Mouse (Mus musculus) bone marrow macrophage, adult 2 months (primary cell): ENCODE measurements around the gene Lima1. TPM values are rescaled to one million over a fixed set of nuclear protein-coding genes. Genes with fewer than 3 reads are reported as not detected.

Source experiments
- H3K27ac ChIP-seq: 2 replicates; pipeline ENCODE4 v1.5.1; 2012; ENCODE audit warnings: low read depth, low read length; ENCODE audit not compliant: insufficient read depth
- H3K4me1 ChIP-seq: 2 replicates; pipeline ENCODE4 v1.6.1; 2012; ENCODE audit warnings: low read length; ENCODE audit not compliant: control insufficient read depth, insufficient read depth
- H3K4me3 ChIP-seq: 2 replicates; pipeline ENCODE4 v1.5.1; 2012; ENCODE audit warnings: mild to moderate bottlenecking, low read length, moderate library complexity; ENCODE audit not compliant: insufficient read depth
- CTCF ChIP-seq: IDR thresholded peaks from 2 replicates; pipeline ENCODE4 v1.5.1; 2012; ENCODE audit warnings: low read depth, mild to moderate bottlenecking, low read length, moderate library complexity
- POLR2A ChIP-seq: IDR thresholded peaks from 2 replicates; pipeline ENCODE4 v1.6.1; 2012; ENCODE audit warnings: mild to moderate bottlenecking, low read depth, low read length, borderline replicate concordance
- polyA plus RNA-seq: library from polyadenylated mRNA; stranded (reverse); fragments of >200 nt; gene quantifications from 2 replicates; pipeline ENCODE4 v1.2.4, GENCODE M21; 2012; ENCODE audit not compliant: missing spikeins, insufficient read depth, insufficient read length

The Lima1 gene
- polyA plus RNA-seq, 1 experiment = 49.3 TPM

DNA sequence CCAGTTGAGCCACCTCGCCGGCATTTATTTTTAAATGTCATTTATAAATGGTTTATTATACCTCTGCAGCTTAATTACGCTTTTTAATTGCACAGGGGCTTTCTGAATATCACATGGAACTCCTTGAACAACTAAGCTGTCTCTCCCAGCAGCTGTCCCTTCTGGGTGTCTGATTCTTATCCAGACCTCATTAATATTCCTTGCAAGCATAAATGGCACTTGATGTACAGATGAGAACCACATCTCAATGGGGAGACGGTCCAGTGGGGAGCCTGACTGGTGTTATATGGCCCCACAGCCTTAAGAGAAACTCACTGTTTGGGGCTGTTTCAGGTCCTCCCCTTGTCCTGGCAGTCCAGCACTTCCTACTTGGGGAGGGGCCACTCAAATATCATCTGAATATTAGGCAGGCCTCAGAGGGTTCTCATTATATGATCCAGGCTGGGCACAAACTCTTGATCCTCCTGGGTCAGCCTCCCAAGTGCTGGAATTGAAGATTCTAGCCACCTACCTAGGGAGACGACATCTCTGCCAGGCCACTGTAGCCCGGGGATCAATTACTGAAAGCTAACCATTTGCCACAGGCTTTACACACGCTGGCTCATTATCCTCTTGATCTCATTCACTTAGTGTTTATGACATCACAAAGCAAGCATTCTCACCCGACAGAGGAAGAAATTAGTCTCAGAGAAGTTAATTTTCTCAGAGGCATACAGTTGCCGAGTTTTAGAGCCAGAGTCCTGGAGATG is 15.4 kb downstream of the Lima1 start:
- TF ChIP-seq CTCF (no peak), POLR2A (no peak)
- H3K4me1 ChIP-seq = no peaks in the 10 kb centered on the region
- H3K4me3 ChIP-seq = no peak overlapping the region
- H3K27ac ChIP-seq = no peak overlapping the region

DNA sequence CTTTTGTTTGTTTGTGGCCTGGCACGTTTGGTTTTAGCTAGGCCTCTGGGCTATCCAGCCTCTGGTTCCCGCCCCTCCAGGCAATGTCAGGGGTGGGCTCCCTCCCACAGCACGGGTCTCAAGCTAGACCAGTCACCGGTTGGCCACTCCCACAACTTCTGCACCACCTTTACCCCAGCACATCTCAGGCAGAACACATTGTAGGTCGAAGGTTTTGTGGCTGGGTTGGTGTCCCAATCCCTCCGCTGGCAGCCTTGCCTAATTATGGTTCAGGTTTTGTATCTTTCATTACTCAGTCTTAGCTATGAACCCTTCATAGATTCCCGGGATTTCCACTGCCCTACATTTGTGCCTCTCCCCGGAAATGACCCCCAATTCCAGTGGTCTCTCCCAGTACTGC is 17.8 kb downstream of the Lima1 start:
- Histone ChIP-seq H3K4me1 (no peaks in the 10 kb centered on the region), H3K27ac (no peak overlapping the region), H3K4me3 (no peak overlapping the region)
- TF ChIP-seq POLR2A (no peak), CTCF (no peak)

DNA sequence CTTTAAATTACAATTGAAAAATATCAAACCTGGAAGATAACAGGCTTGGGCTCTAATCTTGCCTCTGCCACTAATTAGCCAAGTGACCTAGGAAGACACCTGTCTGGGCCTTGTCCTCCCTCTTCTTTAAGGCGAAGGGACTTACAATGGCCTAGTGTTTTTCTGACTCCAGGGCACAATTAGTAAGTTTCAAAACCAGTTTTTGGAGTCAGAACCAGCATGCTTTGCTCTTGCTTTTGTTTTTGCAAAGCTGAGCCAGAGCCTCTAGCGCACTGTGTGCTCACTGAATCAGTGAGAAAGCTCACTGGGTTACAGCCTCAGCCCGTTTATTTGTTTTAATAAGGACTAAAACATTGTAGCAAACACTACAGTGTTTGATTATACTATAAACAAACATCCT is 20.1 kb downstream of the Lima1 start:
- Histone ChIP-seq H3K4me3 (no peak overlapping the region), H3K27ac (no peak overlapping the region), H3K4me1 (no peaks in the 10 kb centered on the region)
- TF ChIP-seq CTCF = no peak
- no peak for TF ChIP-seq POLR2A

DNA sequence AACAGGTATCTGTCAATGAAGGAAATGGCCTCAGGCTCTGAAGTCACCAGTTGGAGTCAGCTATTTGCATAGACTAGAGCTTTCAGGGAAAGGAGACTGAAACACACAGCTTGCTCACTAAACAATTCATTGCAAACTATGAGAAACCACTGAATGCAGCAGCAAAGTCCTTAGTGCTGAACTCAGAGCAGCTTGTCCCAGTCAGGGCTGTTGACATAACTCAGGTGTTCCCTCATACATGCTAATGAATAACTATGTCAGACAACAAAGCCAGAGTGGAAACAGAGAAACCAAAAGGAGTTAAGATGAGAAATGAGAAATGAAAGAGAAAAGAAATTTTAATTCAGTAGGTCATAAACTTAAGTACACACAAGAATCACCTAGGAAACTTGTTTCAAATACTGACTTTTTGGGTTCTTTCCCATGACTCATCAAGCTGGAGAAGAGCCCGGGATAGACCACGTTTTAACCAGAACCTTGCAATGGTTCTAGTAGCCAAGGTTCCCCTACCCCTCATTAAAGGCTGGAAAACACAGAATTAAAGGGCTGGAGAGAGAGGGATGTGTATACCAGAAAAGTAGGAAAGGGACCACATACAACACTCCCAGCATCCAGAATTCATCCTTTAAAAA is 22.5 kb downstream of the Lima1 start:
- Histone ChIP-seq H3K27ac (no peak overlapping the region), H3K4me3 (no peak overlapping the region), H3K4me1 (peaks cover 6% of the 10 kb centered on the region)
- no peak for TF ChIP-seq CTCF
- no peak for TF ChIP-seq POLR2A

DNA sequence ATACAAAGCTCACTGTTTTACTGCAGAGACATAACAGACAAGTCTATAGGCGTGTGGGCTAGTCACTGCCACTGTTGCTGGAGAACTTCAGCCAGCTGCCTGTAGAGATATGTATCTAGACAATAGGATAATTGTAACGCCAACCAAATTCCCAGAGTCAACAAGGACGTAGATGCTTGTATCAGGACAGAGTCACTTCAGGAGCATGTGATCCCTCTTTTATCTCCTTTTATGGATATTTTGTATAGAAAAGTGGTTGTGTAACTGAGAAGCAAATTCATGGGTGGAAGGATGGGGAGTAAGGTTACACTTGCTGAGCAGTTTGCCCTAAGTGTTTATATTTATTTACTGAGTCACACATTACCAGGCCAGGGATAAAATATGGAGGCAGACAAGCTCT is 25.0 kb downstream of the Lima1 start:
- no peak overlapping the region for H3K27ac ChIP-seq
- TF ChIP-seq POLR2A (no peak), CTCF (no peak)

DNA sequence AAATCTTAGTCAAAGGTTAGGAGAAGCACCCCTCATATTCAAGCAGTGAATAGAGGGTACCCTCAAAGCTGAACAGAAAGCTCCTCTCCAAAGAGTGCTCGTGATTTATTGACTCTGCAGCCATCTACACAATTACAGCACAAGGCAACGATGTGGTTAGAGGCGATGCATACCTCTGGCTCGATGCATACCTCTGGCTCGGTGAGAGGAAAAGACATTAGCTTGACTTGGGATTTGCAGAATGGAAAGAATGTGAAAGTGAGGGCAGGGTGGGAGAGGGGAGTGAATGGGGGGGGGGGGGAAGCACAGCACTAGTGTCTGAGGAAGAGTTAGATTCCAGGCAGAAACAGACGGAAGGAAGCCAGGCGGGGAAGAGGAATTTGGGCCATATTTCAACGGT is 27.3 kb downstream of the Lima1 start:
- no peak overlapping the region for H3K27ac ChIP-seq
- TF ChIP-seq POLR2A (no peak), CTCF (no peak)
- no peak overlapping the region for H3K4me3 ChIP-seq
- peaks cover 28% of the 10 kb centered on the region for H3K4me1 ChIP-seq

More for the DNA sequence above, 25.0 kb downstream of the Lima1 start:
- Histone ChIP-seq H3K4me3 (no peak overlapping the region), H3K4me1 (peaks cover 26% of the 10 kb centered on the region)

DNA sequence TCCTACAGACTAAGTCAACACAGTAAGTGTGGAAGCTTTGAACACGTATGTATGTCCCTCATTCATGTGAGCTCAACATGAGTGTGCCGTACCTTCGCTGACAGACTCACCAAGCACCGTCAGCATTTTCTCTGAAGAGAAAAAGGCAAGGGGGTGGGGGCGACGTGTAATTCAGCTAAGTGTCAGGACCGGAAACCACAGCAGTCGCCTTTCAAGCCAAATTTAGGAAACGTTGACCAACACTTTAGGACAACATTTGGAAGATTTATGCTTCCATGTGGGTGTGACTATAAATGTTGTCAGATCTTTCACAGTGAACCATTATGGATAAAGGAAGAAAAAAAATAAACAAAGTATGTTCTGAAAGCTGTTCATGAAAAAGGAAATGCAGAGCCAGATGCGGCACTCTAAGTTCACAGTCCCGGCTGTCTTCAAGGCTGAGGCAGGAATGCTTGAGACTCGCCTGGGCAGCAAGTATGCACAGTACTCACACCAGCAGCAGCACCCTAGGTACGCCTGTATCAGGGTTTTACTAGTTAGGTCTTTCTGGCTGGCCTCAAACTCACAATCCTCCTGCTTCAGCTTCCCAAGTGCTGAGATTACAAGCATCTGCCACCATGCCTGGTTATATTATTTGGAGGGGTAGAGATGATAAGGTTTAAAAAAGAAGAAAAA is 27.9 kb downstream of the Lima1 start:
- TF ChIP-seq CTCF (no peak), POLR2A (no peak)
- H3K4me1 ChIP-seq = peaks cover 28% of the 10 kb centered on the region
- H3K27ac ChIP-seq = peak overlapping the region; percentile 55
- peak overlapping the region; percentile 15; the same call in 1 of the 2 replicates for H3K4me3 ChIP-seq

DNA sequence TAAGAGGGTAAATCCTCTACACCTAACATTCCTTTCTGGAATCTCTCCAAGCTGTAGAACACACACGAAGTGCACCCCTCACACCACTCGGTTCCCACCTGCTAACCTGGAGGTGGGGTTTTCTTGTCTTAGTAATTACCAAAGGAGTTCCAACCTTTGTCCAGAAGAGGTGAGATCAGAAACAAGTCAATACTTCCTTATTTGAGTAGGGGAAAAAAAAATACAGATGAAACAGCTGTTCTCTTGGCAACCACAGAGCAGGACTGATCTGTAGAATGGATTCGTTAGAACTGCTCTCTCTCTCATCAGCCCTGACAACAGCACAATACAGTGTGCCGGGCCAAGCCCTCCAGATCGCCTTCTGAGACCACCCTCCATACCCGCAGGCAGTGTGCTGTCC is 28.6 kb downstream of the Lima1 start:
- H3K4me1 ChIP-seq = peaks cover 28% of the 10 kb centered on the region
- H3K4me3 ChIP-seq = no peak overlapping the region
- 0 out of 2 replicates have a peak overlapping the region, but pooled peaks have one; percentile 25 for H3K27ac ChIP-seq
- TF ChIP-seq POLR2A (no peak), CTCF (no peak)

DNA sequence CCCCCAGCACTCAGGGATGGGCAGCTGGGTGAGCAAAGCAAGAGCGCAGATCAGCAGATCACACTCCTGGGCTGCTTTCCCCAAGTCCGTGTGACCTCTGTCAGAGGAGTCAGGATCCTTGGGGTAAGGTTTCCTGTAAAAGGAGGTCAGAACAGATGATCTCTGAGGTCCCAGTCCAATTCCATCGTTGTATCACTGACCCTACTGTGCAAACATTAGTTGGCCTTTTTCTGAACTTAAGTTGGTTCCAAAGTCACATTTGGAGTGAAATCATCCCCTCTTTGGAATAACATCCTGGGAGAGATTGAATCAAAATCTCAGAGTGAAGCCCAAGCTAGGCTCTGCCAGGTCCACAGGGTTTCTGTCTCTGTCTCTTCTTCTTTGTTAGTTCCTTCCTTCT is 31.4 kb downstream of the Lima1 start:
- no peak for TF ChIP-seq POLR2A
- no peak overlapping the region for H3K4me3 ChIP-seq
- no peak overlapping the region for H3K27ac ChIP-seq
- H3K4me1 ChIP-seq = peaks cover 28% of the 10 kb centered on the region

DNA sequence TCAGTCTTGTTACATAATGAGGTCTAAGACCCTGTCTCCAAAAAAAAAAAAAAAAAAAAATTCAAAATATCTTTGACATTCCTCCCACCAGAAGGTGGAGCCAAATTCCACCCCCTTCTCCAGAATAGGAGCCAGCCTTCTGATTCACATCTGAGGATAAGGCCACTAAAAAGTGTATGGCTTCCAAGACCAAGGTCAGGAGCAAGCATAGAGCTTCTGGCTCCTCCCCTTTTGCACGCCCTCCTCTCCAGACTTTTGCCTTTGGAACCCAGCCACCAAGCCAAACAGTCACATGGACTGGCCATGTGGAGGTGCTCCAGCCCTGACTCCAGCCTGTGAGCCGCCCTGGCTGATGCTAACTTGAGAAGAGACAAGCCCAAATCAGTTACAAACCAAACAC is 35.3 kb downstream of the Lima1 start:
- Histone ChIP-seq H3K4me3 (no peak overlapping the region), H3K4me1 (peaks cover 9% of the 10 kb centered on the region), H3K27ac (no peak overlapping the region)
- TF ChIP-seq POLR2A (no peak), CTCF (no peak)
